Mouse (Mus musculus) spleen, adult 2 months (tissue): Measurements from ENCODE around the gene Mkrn3.

ENCODE experiments used
- CTCF ChIP-seq: fragments of 200-500 bp; IDR thresholded peaks from 2 replicates; pipeline ENCODE4 v1.5.1; 2011; ENCODE audit warnings: mild to moderate bottlenecking, inconsistent platforms; ENCODE audit not compliant: insufficient read depth, insufficient read length, insufficient replicate concordance; ENCODE audit errors: extremely low read depth
- POLR2A ChIP-seq: fragments of 200-500 bp; IDR thresholded peaks from 2 replicates; pipeline ENCODE4 v1.6.1; 2011; ENCODE audit warnings: low read depth, low read length, inconsistent platforms

- no peak for TF ChIP-seq CTCF
- TF ChIP-seq POLR2A, result no peak
Observed at GRCm38 (mm10) chr7:62416173-62416572, 3.8 kb downstream of the Mkrn3 start.
